Mouse (Mus musculus): ENCODE measurements at regions not wholly inside any gene's neighbourhood (a gene's known extent, or its start where the extent isn't known, plus 50 kb on each side); places are given as distances from the start of the nearest gene placed in this dataset.

- H3K9me3 ChIP-seq (replicated peaks), result no peaks in the 10 kb centered on the region
- no peak overlapping the region for H3K27ac ChIP-seq (replicated peaks)
- no peak overlapping the region for H3K4me3 ChIP-seq (replicated peaks)
- no peak overlapping the region for H3K9ac ChIP-seq
- no peak for ATAC-seq (ENCODE audit: insufficient number of reproducible peaks, low FRiP score, low TSS enrichment, low read depth)
- no peak overlapping the region for H3K4me2 ChIP-seq (replicated peaks)
- H3K36me3 ChIP-seq, result no peaks in the 10 kb centered on the region
- no peaks in the 10 kb centered on the region for H3K4me1 ChIP-seq
- 59% methylated on average over 8 of the region's 8 CpGs for WGBS
- H3K27me3 ChIP-seq, result no peaks in the 10 kb centered on the region
Observed at GRCm38 (mm10) chr2:116942321-116942791, 63.9 kb downstream of the Tmco5 start.

GRCm38 (mm10) chr2:116948538-116948937 lies 70.0 kb downstream of the Tmco5 start:
- Histone ChIP-seq H3K27me3 (no peaks in the 10 kb centered on the region), H3K27ac (replicated peaks) (no peak overlapping the region), H3K9me3 (replicated peaks) (no peaks in the 10 kb centered on the region), H3K4me1 (no peaks in the 10 kb centered on the region), H3K4me2 (replicated peaks) (no peak overlapping the region), H3K4me3 (replicated peaks) (no peak overlapping the region), H3K36me3 (no peaks in the 10 kb centered on the region), H3K9ac (no peak overlapping the region)
- no peak for ATAC-seq (ENCODE audit: insufficient number of reproducible peaks, low FRiP score, low TSS enrichment, low read depth)
- 45% methylated on average over 3 of the region's 3 CpGs for WGBS

- no peak overlapping the region for H3K9ac ChIP-seq
- H3K36me3 ChIP-seq, result no peaks in the 10 kb centered on the region
- no peak overlapping the region for H3K27ac ChIP-seq (replicated peaks)
- H3K4me1 ChIP-seq, result no peaks in the 10 kb centered on the region
- H3K4me3 ChIP-seq (replicated peaks), result no peak overlapping the region
- no peaks in the 10 kb centered on the region for H3K9me3 ChIP-seq (replicated peaks)
- WGBS, result 81% methylated on average over 3 of the region's 3 CpGs
- no peak for ATAC-seq (ENCODE audit: insufficient number of reproducible peaks, low FRiP score, low TSS enrichment, low read depth)
- H3K4me2 ChIP-seq (replicated peaks), result no peak overlapping the region
- H3K27me3 ChIP-seq, result no peaks in the 10 kb centered on the region
Observed at GRCm38 (mm10) chr2:116949741-116950140, 71.2 kb downstream of the Tmco5 start.

GRCm38 (mm10) chr2:116950154-116950553 lies 71.7 kb downstream of the Tmco5 start:
- no peak overlapping the region for H3K4me3 ChIP-seq (replicated peaks)
- no peaks in the 10 kb centered on the region for H3K4me1 ChIP-seq
- H3K27me3 ChIP-seq, result no peaks in the 10 kb centered on the region
- no peaks in the 10 kb centered on the region for H3K36me3 ChIP-seq
- WGBS, result 80% methylated on average over 5 of the region's 5 CpGs
- no peak for ATAC-seq (ENCODE audit: insufficient number of reproducible peaks, low FRiP score, low TSS enrichment, low read depth)
- H3K9me3 ChIP-seq (replicated peaks), result no peaks in the 10 kb centered on the region
- H3K9ac ChIP-seq, result no peak overlapping the region
- no peak overlapping the region for H3K27ac ChIP-seq (replicated peaks)
- no peak overlapping the region for H3K4me2 ChIP-seq (replicated peaks)

GRCm38 (mm10) chr2:116951481-116951880 lies 73.0 kb downstream of the Tmco5 start:
- H3K27me3 ChIP-seq, result no peaks in the 10 kb centered on the region
- no peak for ATAC-seq (ENCODE audit: insufficient number of reproducible peaks, low FRiP score, low TSS enrichment, low read depth)
- 100% methylated on average over 1 of the region's 1 CpGs for WGBS
- H3K9me3 ChIP-seq (replicated peaks), result no peaks in the 10 kb centered on the region
- H3K27ac ChIP-seq (replicated peaks), result no peak overlapping the region
- no peaks in the 10 kb centered on the region for H3K4me1 ChIP-seq
- no peaks in the 10 kb centered on the region for H3K36me3 ChIP-seq
- H3K4me2 ChIP-seq (replicated peaks), result no peak overlapping the region
- no peak overlapping the region for H3K4me3 ChIP-seq (replicated peaks)
- H3K9ac ChIP-seq, result no peak overlapping the region

GRCm38 (mm10) chr2:116954280-116954679 lies 75.8 kb downstream of the Tmco5 start:
- H3K9me3 ChIP-seq (replicated peaks), result no peaks in the 10 kb centered on the region
- no peaks in the 10 kb centered on the region for H3K36me3 ChIP-seq
- no peak overlapping the region for H3K9ac ChIP-seq
- H3K4me2 ChIP-seq (replicated peaks), result no peak overlapping the region
- ATAC-seq (ENCODE audit: insufficient number of reproducible peaks, low FRiP score, low TSS enrichment, low read depth), result no peak
- H3K27me3 ChIP-seq, result no peaks in the 10 kb centered on the region
- WGBS, result 81% methylated on average over 7 of the region's 7 CpGs
- no peak overlapping the region for H3K4me3 ChIP-seq (replicated peaks)
- H3K27ac ChIP-seq (replicated peaks), result no peak overlapping the region
- H3K4me1 ChIP-seq, result no peaks in the 10 kb centered on the region

- no peak overlapping the region for H3K4me3 ChIP-seq (replicated peaks)
- no peak for ATAC-seq (ENCODE audit: insufficient number of reproducible peaks, low FRiP score, low TSS enrichment, low read depth)
- no peak overlapping the region for H3K4me2 ChIP-seq (replicated peaks)
- no peaks in the 10 kb centered on the region for H3K36me3 ChIP-seq
- no peak overlapping the region for H3K9ac ChIP-seq
- no peak overlapping the region for H3K27ac ChIP-seq (replicated peaks)
- 87% methylated on average over 4 of the region's 4 CpGs for WGBS
- no peaks in the 10 kb centered on the region for H3K27me3 ChIP-seq
- no peaks in the 10 kb centered on the region for H3K4me1 ChIP-seq
- H3K9me3 ChIP-seq (replicated peaks), result no peaks in the 10 kb centered on the region
Observed at GRCm38 (mm10) chr2:116954896-116955295, 76.4 kb downstream of the Tmco5 start.

GRCm38 (mm10) chr2:116963116-116963873 lies 84.8 kb downstream of the Tmco5 start:
- no peak for ATAC-seq (ENCODE audit: insufficient number of reproducible peaks, low FRiP score, low TSS enrichment, low read depth)
- Histone ChIP-seq H3K9ac (no peak overlapping the region), H3K27ac (replicated peaks) (no peak overlapping the region), H3K4me1 (no peaks in the 10 kb centered on the region), H3K9me3 (replicated peaks) (no peaks in the 10 kb centered on the region), H3K4me3 (replicated peaks) (no peak overlapping the region), H3K4me2 (replicated peaks) (no peak overlapping the region), H3K36me3 (no peaks in the 10 kb centered on the region), H3K27me3 (no peaks in the 10 kb centered on the region)
- WGBS, result 79% methylated on average over 8 of the region's 8 CpGs

- ATAC-seq (ENCODE audit: insufficient number of reproducible peaks, low FRiP score, low TSS enrichment, low read depth), result no peak
- H3K9me3 ChIP-seq (replicated peaks), result no peaks in the 10 kb centered on the region
- WGBS, result no CpG with 5 or more reads among the region's 1 CpGs
- no peaks in the 10 kb centered on the region for H3K27me3 ChIP-seq
- H3K36me3 ChIP-seq, result no peaks in the 10 kb centered on the region
- H3K4me1 ChIP-seq, result no peaks in the 10 kb centered on the region
- H3K9ac ChIP-seq, result no peak overlapping the region
- H3K4me3 ChIP-seq (replicated peaks), result no peak overlapping the region
- no peak overlapping the region for H3K4me2 ChIP-seq (replicated peaks)
- no peak overlapping the region for H3K27ac ChIP-seq (replicated peaks)
Observed at GRCm38 (mm10) chr2:116966266-116966665, 87.8 kb downstream of the Tmco5 start.

- H3K4me1 ChIP-seq, result peaks cover 44% of the 10 kb centered on the region
- WGBS, result 4% methylated on average over 9 of the region's 9 CpGs
Observed at GRCm38 (mm10) chr2:116971666-116972613, 93.4 kb downstream of the Tmco5 start.

GRCm38 (mm10) chr2:116972614-116972985 lies 94.1 kb downstream of the Tmco5 start:
- Histone ChIP-seq H3K4me1 (peaks cover 49% of the 10 kb centered on the region), H3K4me3 (replicated peaks) (peak overlapping the region; percentile 21), H3K36me3 (no peaks in the 10 kb centered on the region), H3K27ac (replicated peaks) (peak overlapping the region; percentile 81), H3K4me2 (replicated peaks) (peak overlapping the region; percentile 44), H3K27me3 (no peaks in the 10 kb centered on the region), H3K9ac (no peak overlapping the region), H3K9me3 (replicated peaks) (no peaks in the 10 kb centered on the region)
- peak; percentile 35; the same call in 1 of the 2 replicates for ATAC-seq (ENCODE audit: insufficient number of reproducible peaks, low FRiP score, low TSS enrichment, low read depth)
- 1% methylated on average over 6 of the region's 6 CpGs for WGBS

More at GRCm38 (mm10) chr2:116971666-116972613, 93.4 kb downstream of the Tmco5 start:
- peak overlapping the region; percentile 21 for H3K4me3 ChIP-seq (replicated peaks)
- no peak overlapping the region for H3K9ac ChIP-seq
- no peaks in the 10 kb centered on the region for H3K9me3 ChIP-seq (replicated peaks)
- H3K4me2 ChIP-seq (replicated peaks), result peak overlapping the region; percentile 44
- no peaks in the 10 kb centered on the region for H3K36me3 ChIP-seq
- H3K27me3 ChIP-seq, result no peaks in the 10 kb centered on the region
- H3K27ac ChIP-seq (replicated peaks), result peak overlapping the region; percentile 81
- peak; percentile 67 for ATAC-seq (ENCODE audit: insufficient number of reproducible peaks, low FRiP score, low TSS enrichment, low read depth)
